Mouse (Mus musculus) monocyte, adult 5-6 weeks (primary cell): ENCODE measurements around the gene Kcnj4. TPM values are rescaled to one million over a fixed set of nuclear protein-coding genes. Genes with fewer than 3 reads are reported as not detected.
A peak's percentile ranks its signal among the peaks of the same experiment; 100 is the strongest.

Experiments
- ATAC-seq: fragments of 153-309, 156-312 bp; replicated peaks from 2 replicates; pipeline ENCODE4 v1.8.0; 2017; ENCODE audit warnings: mild to moderate bottlenecking; ENCODE audit not compliant: low TSS enrichment, insufficient number of reproducible peaks, severe bottlenecking, poor library complexity, low FRiP score
- total RNA-seq: library from RNA; stranded (forward); fragments of 200-1000, 200-491, 200-594 nt; gene quantifications from 3 replicates; pipeline ENCODE4 v1.2.3, GENCODE M21; 2017

The Kcnj4 gene
- total RNA-seq: not detected in 3 replicates

- no peak for ATAC-seq
These were observed at the start of gene Kcnj4 for GRCm38 (mm10) chr15:79504707-79505452. Gene Kcnj4 (minus strand): TSS chr15:79505241.

GRCm38 (mm10) chr15:79552566-79552965 is 47.5 kb upstream of the Kcnj4 start:
- ATAC-seq: no peak

DNA sequence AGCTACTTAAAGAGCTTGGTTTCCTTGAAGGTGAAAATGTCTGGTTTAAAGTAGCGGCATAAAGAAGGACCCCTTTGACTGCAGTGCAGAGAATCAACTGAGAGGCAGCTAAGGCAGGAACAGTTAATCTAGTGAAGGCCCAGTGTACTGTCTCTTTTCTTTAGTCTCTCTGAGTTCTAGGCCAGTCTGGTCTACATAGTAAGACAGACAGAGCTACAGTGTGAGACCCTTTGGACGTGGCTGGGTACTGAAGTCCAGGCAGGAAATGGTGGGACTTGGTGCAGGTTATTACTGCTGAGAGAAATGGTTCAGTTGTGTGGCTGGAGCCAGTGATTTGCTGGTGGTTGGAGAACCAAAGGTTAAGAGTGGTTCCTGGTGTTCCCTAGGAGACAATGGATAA is 43.2 kb upstream of the Kcnj4 start:
- ATAC-seq: no peak

GRCm38 (mm10) chr15:79547289-79547820 is 42.3 kb upstream of the Kcnj4 start:
- ATAC-seq: 0 out of 2 replicates have a peak, but pooled peaks have one; percentile 3

DNA sequence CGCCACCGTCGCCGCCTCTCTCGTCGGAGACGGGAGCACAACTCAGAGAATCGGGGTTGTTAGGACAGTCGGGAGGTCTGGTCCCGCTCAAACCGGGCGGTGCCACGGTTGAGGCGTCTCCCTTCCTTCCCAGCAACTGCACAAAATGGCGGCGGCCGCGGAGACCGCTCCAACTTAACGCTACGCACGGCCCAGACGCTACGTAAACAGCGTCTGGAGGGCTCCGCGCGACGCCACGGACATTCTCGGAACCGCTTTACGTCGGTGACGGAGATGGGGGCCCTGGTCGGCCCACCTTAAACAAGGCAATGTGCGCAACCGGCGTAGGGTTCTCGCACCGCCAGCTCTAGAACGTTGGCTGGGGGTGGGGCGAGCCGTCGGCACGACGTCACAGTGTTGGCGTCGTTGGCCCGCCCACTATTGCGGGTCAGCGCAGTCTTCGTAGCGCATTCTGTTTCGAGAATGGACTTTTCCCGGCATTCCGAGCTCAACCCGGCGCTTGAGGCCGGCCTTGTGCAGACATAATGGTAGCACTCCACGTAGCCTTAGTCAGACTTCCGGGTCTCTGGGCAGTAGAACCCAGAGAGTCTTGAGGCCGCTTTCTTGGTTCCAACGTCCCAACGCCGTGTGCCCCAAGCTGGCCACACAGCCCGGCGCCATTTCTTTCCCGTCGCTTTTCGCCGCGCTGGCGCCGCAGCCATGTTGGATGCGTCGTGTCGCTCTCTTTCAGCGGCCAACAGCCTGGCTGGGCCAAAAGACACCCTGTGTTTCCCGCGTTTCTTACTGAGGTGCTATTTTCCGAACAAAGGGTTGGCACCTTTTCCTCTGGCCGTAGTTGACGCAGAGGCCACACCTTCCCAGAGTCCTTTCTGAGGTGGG is 41.6 kb upstream of the Kcnj4 start, which contains the start of gene Ddx17:
TSS of gene Ddx17 (minus strand) at position 332 of the 879 bp plus-strand sequence.
- ATAC-seq: peak; percentile 95

- ATAC-seq: peak; percentile 24
These were observed 40.9 kb upstream of the Kcnj4 start for GRCm38 (mm10) chr15:79545921-79546399.

DNA sequence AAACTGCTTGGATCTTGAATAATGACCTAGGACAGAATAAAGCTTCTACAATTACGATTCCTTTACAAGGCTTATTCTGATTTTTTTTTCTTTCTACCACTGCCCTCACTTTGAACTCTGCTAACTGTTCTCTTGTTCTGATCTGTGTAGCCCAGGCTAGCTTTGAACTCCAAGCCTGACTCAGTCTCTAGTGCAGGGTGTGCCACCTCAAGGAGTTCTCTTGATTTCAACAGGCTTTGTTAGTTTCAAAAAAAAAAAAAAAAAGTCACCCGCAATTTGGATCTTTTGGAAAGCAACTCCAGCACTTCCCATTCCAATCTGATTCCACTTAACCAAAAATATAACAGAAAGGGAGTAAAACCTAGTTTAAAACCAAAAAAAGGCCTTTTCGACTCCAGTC is 40.5 kb upstream of the Kcnj4 start:
- ATAC-seq: no peak

DNA sequence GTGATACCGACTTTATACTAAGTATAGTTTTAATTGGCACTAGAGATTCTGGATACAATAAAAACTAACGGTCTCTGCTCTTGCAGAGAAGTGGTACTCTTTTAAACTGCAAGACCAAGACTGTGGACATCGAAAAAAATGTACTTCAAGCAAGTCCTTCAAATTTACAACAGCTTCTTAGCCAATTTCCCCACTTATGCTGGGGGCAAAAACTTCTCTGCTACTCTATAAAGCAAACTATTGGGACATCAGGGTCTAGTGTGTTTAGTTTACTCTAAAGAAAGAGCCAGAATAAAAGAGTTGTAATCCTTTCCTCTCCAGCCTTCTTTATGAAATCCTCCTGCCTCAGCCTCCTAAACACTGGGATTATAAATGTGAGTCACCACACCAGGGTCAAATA is 38.9 kb upstream of the Kcnj4 start:
- ATAC-seq: no peak

DNA sequence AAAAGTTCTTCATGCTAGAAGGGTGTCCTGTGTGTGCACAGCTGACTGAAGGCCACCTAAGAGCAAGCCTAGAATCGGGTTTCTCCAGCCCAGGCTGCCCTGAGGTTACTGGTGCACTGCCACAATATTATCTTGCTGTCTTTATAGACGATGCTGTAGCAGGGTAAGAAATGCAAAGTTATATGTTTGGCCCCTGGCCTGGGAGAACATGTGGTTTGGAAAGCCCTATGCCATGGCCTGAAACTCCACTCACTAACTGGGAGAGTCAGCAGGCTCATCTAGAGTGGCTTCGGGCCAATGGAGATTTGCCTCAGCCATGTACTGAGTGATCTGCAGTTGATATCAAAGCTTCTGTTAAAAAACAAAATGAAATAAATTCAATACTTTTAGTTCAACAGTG is 28.8 kb upstream of the Kcnj4 start:
- no peak for ATAC-seq

DNA sequence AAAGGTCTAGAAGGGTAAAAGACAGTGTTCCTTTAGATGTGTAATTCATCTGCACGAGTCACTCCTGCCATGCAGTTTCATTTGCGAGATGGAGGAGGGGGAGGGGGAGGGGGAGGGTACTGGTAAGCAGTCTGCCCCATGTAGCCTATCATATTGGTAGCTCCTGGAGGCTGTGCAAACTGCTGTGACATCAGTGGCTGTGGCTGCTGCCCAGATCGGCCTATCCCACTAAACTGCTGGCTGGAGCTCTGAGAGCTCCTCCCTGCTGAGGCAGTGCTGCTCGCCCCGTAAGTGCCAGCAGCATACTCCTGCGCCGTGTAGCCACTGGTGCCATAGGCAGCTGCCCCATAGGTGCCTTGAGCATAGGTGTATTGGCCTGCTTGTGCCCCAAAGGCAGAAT is 24.9 kb upstream of the Kcnj4 start:
- ATAC-seq: no peak

- no peak for ATAC-seq
These were observed 23.1 kb upstream of the Kcnj4 start for GRCm38 (mm10) chr15:79527991-79528639.

GRCm38 (mm10) chr15:79527192-79527591 is 22.2 kb upstream of the Kcnj4 start:
- ATAC-seq: no peak

- ATAC-seq: no peak
These were observed 21.1 kb upstream of the Kcnj4 start for GRCm38 (mm10) chr15:79525979-79526768.

DNA sequence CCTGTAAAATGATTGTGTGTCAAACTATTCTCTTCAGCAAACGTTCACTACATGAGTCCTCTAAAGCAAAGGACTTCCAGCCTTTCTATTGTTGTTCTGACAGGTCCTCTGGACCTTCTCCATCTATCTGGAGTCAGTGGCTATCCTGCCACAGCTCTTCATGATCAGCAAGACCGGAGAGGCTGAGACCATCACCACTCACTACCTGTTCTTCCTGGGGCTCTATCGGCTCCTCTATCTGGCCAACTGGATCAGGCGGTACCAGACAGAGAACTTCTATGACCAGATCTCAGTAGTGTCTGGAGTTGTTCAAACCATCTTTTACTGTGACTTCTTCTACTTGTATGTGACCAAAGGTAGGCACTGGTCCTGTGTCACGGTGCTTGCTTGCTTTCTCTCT is 20.5 kb upstream of the Kcnj4 start:
- no peak for ATAC-seq

DNA sequence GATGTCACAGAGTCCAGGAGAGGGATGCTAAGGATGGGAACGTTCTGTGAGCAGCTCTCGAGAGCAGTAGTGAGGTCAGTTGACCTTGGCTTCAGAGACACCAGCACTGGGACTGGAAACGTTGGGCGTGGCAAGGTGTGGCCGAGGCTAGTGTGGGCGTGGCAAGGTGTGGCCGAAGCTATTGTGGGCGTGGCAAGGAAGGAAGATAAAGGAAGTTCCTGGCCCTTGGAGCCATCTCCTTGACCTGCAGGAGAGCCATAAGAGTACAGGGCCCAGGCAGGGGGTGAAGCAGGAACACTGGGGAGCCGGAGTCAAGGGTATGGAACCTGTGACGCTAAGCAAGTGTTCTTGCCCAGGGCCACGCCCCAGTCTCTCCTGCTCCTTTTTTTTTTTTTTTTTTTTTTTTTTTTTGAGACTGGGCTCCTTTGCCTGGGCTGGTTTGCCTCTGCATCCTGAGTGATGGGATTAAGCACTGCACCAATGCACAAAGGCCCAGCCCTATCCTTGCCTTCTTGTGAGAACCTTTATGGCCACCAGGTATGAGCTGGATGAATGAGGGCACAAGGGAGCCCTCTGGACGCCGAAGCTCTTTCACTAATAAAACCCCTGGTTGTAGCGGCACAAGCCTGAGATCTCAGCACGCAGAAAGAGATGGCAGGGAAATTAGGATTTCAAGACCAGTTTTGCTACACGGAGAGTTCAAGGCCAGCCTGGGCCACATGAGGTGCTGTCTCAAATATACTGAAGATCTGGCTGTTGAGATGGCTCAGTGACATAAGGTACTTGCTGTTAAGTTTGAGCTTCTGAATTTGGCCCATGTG is 14.6 kb upstream of the Kcnj4 start:
- no peak for ATAC-seq

DNA sequence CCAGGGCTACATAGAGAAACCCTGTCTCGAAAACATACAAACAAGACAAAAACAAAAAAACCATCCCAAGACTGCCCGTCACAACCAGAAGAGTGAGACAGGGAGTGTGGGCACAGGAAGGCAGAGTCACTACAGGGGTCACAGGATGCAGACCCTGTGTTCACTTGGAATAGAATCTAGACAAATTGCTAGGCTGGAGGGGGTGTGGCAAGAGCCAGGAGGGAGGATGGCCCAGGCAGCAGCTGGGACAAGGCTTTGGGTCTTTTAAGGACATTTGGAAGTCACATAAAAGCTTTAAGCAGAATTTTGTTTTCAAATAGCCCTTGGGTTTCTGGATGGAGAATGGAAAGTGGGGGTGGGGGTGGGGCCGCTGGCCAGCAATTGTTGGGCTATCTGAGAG is 13.5 kb upstream of the Kcnj4 start:
- no peak for ATAC-seq

- no peak for ATAC-seq
These were observed 12.7 kb upstream of the Kcnj4 start for GRCm38 (mm10) chr15:79517710-79518109.
